Mouse (Mus musculus): Measurements from ENCODE around the gene Gm11213.

- no peak for TF ChIP-seq CTCF (IDR thresholded peaks at IDR 0.05; ENCODE audit: low read depth, low read length)
- no peak for TF ChIP-seq POLR2A (IDR thresholded peaks at IDR 0.05; ENCODE audit: insufficient read depth, low read length)
- TF ChIP-seq EP300 (IDR thresholded peaks at IDR 0.05; ENCODE audit: insufficient read depth, low read depth, low read length) = no peak
Observed at GRCm38 (mm10) chr4:63643956-63644726, 39.1 kb upstream of the Gm11213 start.

All from ES-Bruce4 (cell line).